Mouse (Mus musculus) small intestine, adult 10 weeks (tissue): ENCODE data around the gene Ano3. TPM values are rescaled to one million over a fixed set of nuclear protein-coding genes. Genes with fewer than 3 reads are reported as not detected.

ENCODE experiments used
- polyA plus RNA-seq: library from polyadenylated mRNA; stranded (reverse); fragments of 350-450 nt; fragmentation: Illumina TruSeq; extraction: RNeasy Lipid Tissue Mini Kit (QIAGEN cat#74804); gene quantifications from one replicate; pipeline ENCODE4 v1.2.3, GENCODE M21; 2014; ENCODE audit warnings: low replicate concordance

Gene Ano3
- polyA plus RNA-seq, result not detected

GRCm38 (mm10) chr2:110950823-110951222 is at the start of gene Ano3:
TSS of gene Ano3 (minus strand) at chr2:110950923.

GRCm38 (mm10) chr2:110721290-110721753 is 229.4 kb downstream of the Ano3 start, which contains the start of gene Muc15:
TSS of gene Muc15 (plus strand) at chr2:110721340.

Other genes with a start within 250 kb of the Ano3 start
- not detected for gene Muc15, start 229.6 kb downstream of the Ano3 start, polyA plus RNA-seq
- not detected for gene Gm13941, start 155.1 kb upstream of the Ano3 start, polyA plus RNA-seq
- not detected for gene Gm15130, start 202.0 kb upstream of the Ano3 start, polyA plus RNA-seq